Mouse (Mus musculus): ENCODE results near the gene Ahcyl2.

GRCm38 (mm10) chr6:29759012-29759679, 8.7 kb upstream of the Ahcyl2 start:
- TF ChIP-seq BHLHE40 (IDR thresholded peaks at IDR 0.05; ENCODE audit: low read depth, low read length) (no peak), USF2 (conservative IDR thresholded peaks at IDR 0.05; ENCODE audit: low read depth, low read length) (no peak), CTCF (conservative IDR thresholded peaks at IDR 0.05 in 1 of 2, IDR thresholded peaks at IDR 0.05 in 1 of 2; ENCODE audit: low read depth in 2 of 2, low read length in 2 of 2) (no peak), MAFK (IDR thresholded peaks at IDR 0.05; ENCODE audit: insufficient replicate concordance, low read length) (no peak)

Data from CH12.LX (cell line).